In the genomic region with DNA sequence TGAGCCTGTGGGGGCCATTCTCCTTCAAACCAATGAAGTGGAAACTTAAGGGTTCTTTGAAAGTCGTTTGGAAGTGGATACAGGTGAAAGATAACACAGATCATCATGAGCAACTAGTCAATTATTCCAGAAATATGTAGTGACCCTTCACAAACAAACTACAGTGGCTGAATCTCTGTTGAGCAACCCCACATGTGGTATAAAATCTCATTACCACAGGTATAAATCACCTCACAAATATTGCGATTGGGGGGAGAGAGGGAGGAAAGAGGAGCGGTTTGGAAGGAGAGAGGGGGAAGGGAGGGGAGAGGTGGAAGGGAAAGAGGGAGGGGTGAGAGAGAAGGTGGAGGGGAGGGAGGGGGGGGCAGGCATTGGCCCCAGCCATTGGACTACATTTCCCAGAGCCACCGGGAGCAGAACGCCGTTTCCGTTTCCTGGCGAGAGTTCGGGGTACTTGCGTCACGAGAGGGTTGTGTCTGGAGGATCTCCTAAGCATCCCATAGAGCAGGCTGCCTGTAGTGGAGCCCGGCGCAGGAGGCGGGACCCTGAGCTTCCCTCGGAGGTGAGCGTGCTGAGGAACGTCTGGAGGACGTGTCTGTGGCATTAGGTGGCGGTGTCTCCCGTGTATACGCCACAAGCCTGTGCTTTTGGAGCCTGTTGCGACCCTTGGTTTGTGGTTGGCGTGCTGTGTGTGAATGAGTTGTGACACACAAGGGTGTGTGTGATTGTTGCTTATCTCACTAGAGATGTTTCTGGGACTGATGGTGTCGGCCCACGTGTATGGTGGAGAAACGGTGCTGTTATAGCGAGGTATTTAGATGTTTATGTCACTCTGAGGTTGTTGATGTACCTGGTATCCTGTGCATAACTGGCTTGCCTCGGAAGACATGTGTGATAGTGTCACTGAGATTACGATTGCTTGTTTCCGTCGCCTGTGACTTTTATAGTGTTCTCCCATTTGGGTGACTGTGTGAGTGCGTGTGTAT, we compare ENCODE assay signal across 8 mouse cellular contexts. TPM values are rescaled to one million over a fixed set of nuclear protein-coding genes. Genes with fewer than 3 reads are reported as not detected.
DNase-seq lines count a peak whose midpoint lies in the region; ATAC-seq lines count a peak whose summit lies in the region.

TSS of gene Zfp420 (plus strand) at position 448 of the 986 bp plus-strand sequence.

- peaks cover 6% of the 10 kb centered on the region; the same call in 1 of the 2 replicates for H3K36me3 ChIP-seq in hindbrain, embryonic 14.5 days (replicated peaks; ENCODE audit: control insufficient read depth, insufficient read depth)

- H3K4me1 ChIP-seq in hindbrain, embryonic 14.5 days (replicated peaks; ENCODE audit: control insufficient read depth, insufficient read depth, low read length), result peaks cover 9% of the 10 kb centered on the region

- H3K4me3 ChIP-seq in hindbrain, embryonic 14.5 days (replicated peaks; ENCODE audit: low read length), result peak within 1 kb of the TSS; percentile 64

- H3K9me3 ChIP-seq in hindbrain, embryonic 14.5 days (ENCODE audit: control insufficient read depth, low read length), result no peaks in the 10 kb centered on the region

- peak within 1 kb of the TSS; percentile 71 for H3K9ac ChIP-seq in hindbrain, embryonic 14.5 days

- H3K27ac ChIP-seq in hindbrain, embryonic 14.5 days, result peak within 1 kb of the TSS; percentile 79

- 10% methylated on average over 28 of the region's 32 CpGs for whole genome bisulfite sequencing in hindbrain, embryonic 14.5 days

- H3K27me3 ChIP-seq in hindbrain, embryonic 14.5 days (ENCODE audit: control insufficient read depth, insufficient read depth, low read length), result no peaks in the 10 kb centered on the region

- peak; percentile 98 for ATAC-seq in hindbrain, embryonic 14.5 days (ENCODE audit: low FRiP score)

- DNase-seq in NIH3T3 (ENCODE audit: low read depth), result peak; percentile 97
- DNase-seq in cerebellum, postnatal 10 days, result peak; percentile 96 to 97
- DNase-seq in frontal cortex, postnatal 25 days (ENCODE audit: low spot score in 2 of 2), result peak; percentile 61 to 79
- peak; percentile 92 for DNase-seq in hindbrain, embryonic 14.5 days (ENCODE audit: low spot score)
- DNase-seq in layer of hippocampus, postnatal 36 days, result peak; percentile 88 to 90
- DNase-seq in lung, postnatal 36 days, result peak; percentile 96
- DNase-seq in retina, postnatal 1 day, result peak; percentile 94
- peak; percentile 62 to 87 for DNase-seq in urinary bladder, adult 18-20 months (ENCODE audit: low spot score in 2 of 2)

- H3K4me2 ChIP-seq in hindbrain, embryonic 14.5 days (replicated peaks), result peak within 1 kb of the TSS; percentile 70

RNA-seq across cellular contexts. Expression of gene Zfp420, which starts in this region (rescaled TPM):
- 21.7 and 23.6 TPM in 2 replicates for polyA plus RNA-seq in hindbrain, embryonic 14.5 days (2014; fragmentation: Nextera tagmentation; extraction: Ambion mirVana)
- 10 to 100 TPM; 17.4 to 18.3 TPM for total RNA-seq in layer of hippocampus, postnatal 36 days (2021)

Comparison
In these comparisons a context has a peak if more than half of its experiments do, and no peak if none do; other contexts are left out.
1. Peak in every context shown above with its lines: DNase-seq, ATAC-seq, H3K4me3 ChIP-seq and H3K27ac ChIP-seq.